Mouse (Mus musculus) hindbrain, embryonic 11.5 days (tissue): ENCODE measurements around the gene Gstm7. TPM values are rescaled to one million over a fixed set of nuclear protein-coding genes. Genes with fewer than 3 reads are reported as not detected.
"Not testable (repeated sequence)": the region's sequence is repeated elsewhere in the genome, so short reads cannot be mapped to it uniquely, and the experiment has no call there.

Experiments used
- ATAC-seq: fragments of 200-750 bp; cut with Nextera tagmentation; 2 replicates; pipeline ENCODE4 v1.8.0; 2017; ENCODE audit warnings: mild to moderate bottlenecking, moderate TSS enrichment, moderate library complexity; ENCODE audit not compliant: low FRiP score
- DNase-seq: peaks from one replicate; pipeline ENCODE4 v3.0.0-alpha.2; 2015; ENCODE audit warnings: low spot score
- H3K27ac ChIP-seq: fragments of 300-500 bp; sonication (generic); 2 replicates; pipeline ENCODE4 v1.5.1; 2014; ENCODE audit warnings: mild to moderate bottlenecking, low read depth, low read length
- H3K27me3 ChIP-seq: fragments of 300-500 bp; sonication (generic); 2 replicates; pipeline ENCODE4 v1.6.1; 2014; ENCODE audit warnings: mild to moderate bottlenecking, low read length, moderate library complexity, mixed read lengths; ENCODE audit not compliant: control insufficient read depth, insufficient read depth
- H3K36me3 ChIP-seq: fragments of 300-500 bp; sonication (generic); 2 replicates; pipeline ENCODE4 v1.6.1; 2014; ENCODE audit warnings: mild to moderate bottlenecking, low read length, moderate library complexity, mixed read lengths; ENCODE audit not compliant: control insufficient read depth, insufficient read depth
- H3K4me1 ChIP-seq: fragments of 300-500 bp; sonication (generic); replicated peaks from 2 replicates; pipeline ENCODE4 v1.6.1; 2014; ENCODE audit warnings: low read length, mixed read lengths; ENCODE audit not compliant: control insufficient read depth, insufficient read depth
- H3K4me2 ChIP-seq: fragments of 300-500 bp; sonication (generic); replicated peaks from 2 replicates; pipeline ENCODE4 v1.6.1; 2014; ENCODE audit warnings: mild to moderate bottlenecking, low read depth, low read length
- H3K4me3 ChIP-seq: fragments of 300-500 bp; sonication (generic); 2 replicates; pipeline ENCODE4 v1.5.1; 2014; ENCODE audit warnings: low read depth, low read length
- H3K9ac ChIP-seq: fragments of 300-500 bp; sonication (generic); 2 replicates; pipeline ENCODE4 v1.6.1; 2014; ENCODE audit warnings: low read depth, low read length
- H3K9me3 ChIP-seq: fragments of 300-500 bp; sonication (generic); 2 replicates; pipeline ENCODE4 v1.6.1; 2016; ENCODE audit warnings: low read length; ENCODE audit not compliant: control insufficient read depth
- WGBS: fragments of 180-500 bp; shearing (Covaris S2); extraction: QIAGEN DNeasy Blood & Tissue Kit; methylation state at CpG from one replicate; pipeline ENCODE4 v1.1.7; 2014; 5-methylcytosine and 5-hydroxymethylcytosine counted together
- polyA plus RNA-seq: library from polyadenylated mRNA; unstranded; fragments of >200 nt; fragmentation: Nextera tagmentation; extraction: Ambion mirVana; gene quantifications from 2 replicates; pipeline ENCODE4 v1.2.1, GENCODE M21; 2014

Gstm7 gene
- 58.3 and 64.9 TPM in 2 replicates for polyA plus RNA-seq

DNA sequence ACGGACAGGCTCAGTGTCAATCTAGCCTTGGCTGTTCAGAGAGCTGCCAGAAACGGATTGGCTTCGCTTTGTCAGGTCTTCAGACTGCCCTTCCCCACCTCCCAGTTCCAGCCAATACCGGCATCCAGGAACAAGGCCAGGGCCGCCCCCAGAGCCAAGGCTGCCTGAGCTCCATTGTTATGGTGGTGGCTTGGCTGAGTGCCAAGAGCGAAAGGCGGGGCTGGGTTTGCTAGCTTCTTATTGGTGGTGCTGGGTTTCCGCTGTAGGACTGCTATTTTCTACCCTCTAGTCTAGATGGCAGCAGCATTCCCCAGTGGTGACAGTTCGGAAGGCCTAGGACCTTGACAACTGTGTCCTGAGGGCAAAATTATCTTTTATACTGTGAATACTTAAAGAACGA, at the start of gene Gstm7:
TSS of gene Gstm7 (minus strand) at position 148 of the 400 bp plus-strand sequence.
- ATAC-seq (peak; percentile 99), DNase-seq (peak; percentile 99)
- H3K4me2 ChIP-seq, result peak within 1 kb of the TSS; percentile 29
- peak within 1 kb of the TSS; percentile 47 for H3K27ac ChIP-seq
- no peak within 1 kb of the TSS for H3K9ac ChIP-seq
- H3K4me3 ChIP-seq, result peak within 1 kb of the TSS; percentile 8; the same call in 1 of the 2 replicates
- no peaks in the 10 kb centered on the region for H3K4me1 ChIP-seq
- no peaks in the 10 kb centered on the region for H3K36me3 ChIP-seq
- H3K9me3 ChIP-seq, result no peaks in the 10 kb centered on the region
- H3K27me3 ChIP-seq, result no peaks in the 10 kb centered on the region
- WGBS, result 5% methylated on average over 10 of the region's 10 CpGs

DNA sequence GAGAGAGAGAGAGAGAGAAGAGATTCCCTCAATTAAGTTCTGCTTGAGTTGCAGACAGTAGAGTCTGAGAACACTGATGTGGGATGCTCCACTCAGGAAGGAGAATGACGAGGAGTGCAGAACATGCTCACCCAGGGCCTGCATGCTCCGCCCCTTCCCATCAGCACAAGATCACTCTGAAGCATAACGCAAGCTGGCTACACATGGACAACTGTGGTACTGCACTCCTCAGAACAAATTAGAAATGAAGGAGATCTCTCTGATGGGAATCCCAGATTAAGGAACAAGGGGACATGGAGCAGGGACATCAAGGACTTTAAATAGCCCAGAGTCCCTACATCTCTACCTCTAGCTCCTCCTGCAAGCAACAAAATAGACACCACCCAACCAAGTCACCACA, 49.6 kb upstream of the Gstm7 start:
- no peak overlapping the region for H3K4me3 ChIP-seq
- 80% methylated on average over 3 of the region's 3 CpGs for WGBS

DNA sequence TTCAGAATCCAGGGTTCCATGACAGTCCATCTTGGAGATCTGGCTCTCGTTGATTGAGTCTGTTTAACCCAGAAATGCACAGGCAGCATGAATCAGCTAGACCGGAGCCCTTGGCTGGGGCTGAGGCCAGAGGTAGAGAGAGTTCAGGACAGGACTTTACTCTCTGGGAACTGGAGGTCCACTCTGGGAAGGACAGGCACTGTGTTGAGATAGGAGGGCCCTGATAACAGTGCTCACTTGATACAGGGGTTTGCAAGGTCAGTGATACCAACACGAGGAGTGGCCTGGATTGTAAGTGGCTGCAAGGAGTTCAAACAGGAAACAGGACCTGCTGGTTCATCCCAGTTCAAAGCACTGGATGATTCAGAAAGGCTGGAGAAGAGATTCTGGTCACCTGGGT, 46.1 kb upstream of the Gstm7 start:
- H3K27ac ChIP-seq, result no peak overlapping the region
- ATAC-seq, result no peak
- H3K9me3 ChIP-seq, result no peaks in the 10 kb centered on the region
- WGBS, result 91% methylated on average over 3 of the region's 3 CpGs
- no peaks in the 10 kb centered on the region for H3K4me1 ChIP-seq
- no peak overlapping the region for H3K4me3 ChIP-seq
- H3K27me3 ChIP-seq, result no peaks in the 10 kb centered on the region
- no peak overlapping the region for H3K4me2 ChIP-seq
- H3K9ac ChIP-seq, result no peak overlapping the region
- DNase-seq, result no peak
- H3K36me3 ChIP-seq, result no peaks in the 10 kb centered on the region

More for the DNA sequence above, 49.6 kb upstream of the Gstm7 start:
- Histone ChIP-seq H3K36me3 (no peaks in the 10 kb centered on the region), H3K4me1 (no peaks in the 10 kb centered on the region), H3K27ac (no peak overlapping the region), H3K4me2 (no peak overlapping the region), H3K9ac (no peak overlapping the region), H3K9me3 (no peaks in the 10 kb centered on the region), H3K27me3 (no peaks in the 10 kb centered on the region)
- ATAC-seq (no peak), DNase-seq (no peak)

GRCm38 (mm10) chr3:107974237-107974636, 42.6 kb upstream of the Gstm7 start:
- Histone ChIP-seq H3K9ac (no peak overlapping the region), H3K4me1 (no peaks in the 10 kb centered on the region), H3K9me3 (no peaks in the 10 kb centered on the region), H3K4me2 (no peak overlapping the region), H3K4me3 (no peak overlapping the region), H3K27me3 (no peaks in the 10 kb centered on the region), H3K27ac (no peak overlapping the region), H3K36me3 (no peaks in the 10 kb centered on the region)
- 90% methylated on average over 1 of the region's 1 CpGs for WGBS
- DNase-seq, result no peak
- no peak for ATAC-seq

DNA sequence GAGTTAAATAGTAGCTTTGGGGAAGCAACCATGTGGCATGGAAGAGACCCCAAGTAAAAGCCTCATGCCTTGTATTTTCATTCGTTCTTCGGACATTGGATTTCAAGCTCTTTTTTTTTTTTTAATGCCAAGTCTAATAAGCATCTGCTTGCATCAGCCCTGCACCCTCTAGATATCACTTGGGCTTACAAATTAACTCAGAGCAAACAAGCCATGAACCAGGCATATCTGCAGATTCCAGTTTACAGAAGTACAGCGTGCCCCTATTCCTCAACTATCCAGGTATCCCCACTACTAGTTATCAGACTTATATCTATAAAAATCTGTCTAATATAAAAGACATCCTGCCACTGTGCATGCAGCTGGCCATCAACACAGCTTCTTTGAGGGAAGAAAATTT, 40.5 kb upstream of the Gstm7 start:
- no peaks in the 10 kb centered on the region for H3K27me3 ChIP-seq
- no peak for ATAC-seq
- H3K9ac ChIP-seq, result no peak overlapping the region
- H3K4me3 ChIP-seq, result no peak overlapping the region
- H3K9me3 ChIP-seq, result no peaks in the 10 kb centered on the region
- WGBS, result 92% methylated on average over 3 of the region's 3 CpGs
- H3K27ac ChIP-seq, result no peak overlapping the region
- no peaks in the 10 kb centered on the region for H3K4me1 ChIP-seq
- DNase-seq, result no peak
- H3K36me3 ChIP-seq, result no peaks in the 10 kb centered on the region
- no peak overlapping the region for H3K4me2 ChIP-seq

- 55% methylated on average over 3 of the region's 3 CpGs for WGBS
- not testable (repeated sequence) for H3K4me1 ChIP-seq, DNase-seq, H3K4me2 ChIP-seq, ATAC-seq, H3K27ac ChIP-seq, H3K27me3 ChIP-seq, H3K9ac ChIP-seq, H3K9me3 ChIP-seq, H3K4me3 ChIP-seq, H3K36me3 ChIP-seq
Measured at GRCm38 (mm10) chr3:107971101-107971500, 39.5 kb upstream of the Gstm7 start.

DNA sequence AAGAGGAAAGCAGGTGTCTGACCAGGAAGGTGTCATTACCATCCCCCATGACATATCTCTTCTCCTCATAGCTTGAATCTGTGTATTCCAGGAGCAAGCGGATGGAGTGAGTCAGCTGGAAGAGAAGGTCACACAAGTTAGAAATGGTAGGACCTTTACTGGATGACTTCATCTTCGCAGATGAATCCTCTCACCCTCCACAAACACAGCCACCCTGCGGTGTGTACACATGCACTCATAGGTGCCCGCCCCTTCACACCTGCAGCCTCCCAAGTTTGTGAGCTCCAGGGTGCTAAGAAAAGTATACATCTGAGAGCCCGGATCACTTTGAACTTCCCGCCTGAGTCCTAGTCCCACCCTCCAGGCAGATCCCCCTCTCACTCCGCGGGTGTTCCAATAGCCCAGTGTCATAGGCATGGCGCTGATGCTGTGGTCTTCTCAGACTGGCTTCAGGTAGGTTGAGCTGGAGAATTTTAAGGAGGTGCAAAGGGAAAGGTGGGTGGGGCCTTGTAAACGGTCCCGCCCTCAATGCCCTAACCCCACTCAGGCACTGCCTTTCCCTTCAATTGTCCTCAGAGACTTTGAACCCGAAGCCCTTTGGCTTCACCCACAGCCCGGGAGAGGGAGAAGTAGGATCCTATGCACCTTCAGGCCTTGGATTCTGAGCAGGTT, 37.2 kb upstream of the Gstm7 start, which contains the start of gene Gstm3:
TSS of gene Gstm3 (minus strand) at position 560 of the 672 bp plus-strand sequence.
- no peaks in the 10 kb centered on the region for H3K9me3 ChIP-seq
- no peaks in the 10 kb centered on the region for H3K27me3 ChIP-seq
- H3K9ac ChIP-seq, result no peak within 1 kb of the TSS
- no peak for DNase-seq
- WGBS, result 60% methylated on average over 13 of the region's 13 CpGs
- H3K4me2 ChIP-seq, result no peak within 1 kb of the TSS
- no peak for ATAC-seq
- H3K4me3 ChIP-seq, result no peak within 1 kb of the TSS
- no peaks in the 10 kb centered on the region for H3K4me1 ChIP-seq
- no peak within 1 kb of the TSS for H3K27ac ChIP-seq
- H3K36me3 ChIP-seq, result no peaks in the 10 kb centered on the region

DNA sequence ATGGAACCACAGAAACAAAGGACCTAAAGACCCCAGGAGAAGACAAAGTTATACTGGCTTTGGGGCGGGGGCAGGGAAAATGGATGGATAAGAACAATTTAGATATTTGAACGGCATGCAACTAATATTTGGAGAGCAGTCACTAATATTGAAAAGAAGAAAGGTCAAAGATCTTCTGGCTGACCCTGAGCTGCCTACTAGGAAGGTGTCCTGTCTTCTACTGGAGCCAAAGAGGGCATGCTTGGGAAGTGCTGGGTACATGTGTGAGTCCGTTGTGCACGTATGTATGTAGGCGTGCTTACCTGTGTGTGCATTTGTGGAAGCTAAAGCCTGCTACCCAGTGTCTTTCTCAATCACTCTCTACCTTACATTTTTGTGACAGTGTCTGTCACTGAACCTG, 35.0 kb upstream of the Gstm7 start:
- Histone ChIP-seq H3K4me2 (no peak overlapping the region), H3K36me3 (no peaks in the 10 kb centered on the region), H3K9ac (no peak overlapping the region), H3K4me3 (no peak overlapping the region), H3K27me3 (no peaks in the 10 kb centered on the region), H3K4me1 (no peaks in the 10 kb centered on the region), H3K9me3 (no peaks in the 10 kb centered on the region), H3K27ac (no peak overlapping the region)
- DNase-seq (no peak), ATAC-seq (no peak)
- WGBS, result 93% methylated on average over 5 of the region's 5 CpGs

- Histone ChIP-seq H3K27ac (no peak overlapping the region), H3K27me3 (no peaks in the 10 kb centered on the region), H3K4me3 (no peak overlapping the region), H3K9me3 (no peaks in the 10 kb centered on the region), H3K9ac (no peak overlapping the region), H3K4me2 (no peak overlapping the region), H3K4me1 (no peaks in the 10 kb centered on the region), H3K36me3 (no peaks in the 10 kb centered on the region)
- ATAC-seq, result no peak
- WGBS, result 68% methylated on average over 1 of the region's 1 CpGs
- no peak for DNase-seq
Measured at GRCm38 (mm10) chr3:107965592-107965991, 34.0 kb upstream of the Gstm7 start.
